Mouse (Mus musculus) naive thymus-derived CD4-positive, alpha-beta T cell, adult 2 months (primary cell): ENCODE measurements at regions not wholly inside any gene's neighbourhood (a gene's known extent, or its start where the extent isn't known, plus 50 kb on each side); places are given as distances from the start of the nearest gene placed in this dataset.
A peak's percentile ranks its signal among the peaks of the same experiment; 100 is the strongest.

ENCODE experiments used
- DNase-seq: peaks from one replicate; pipeline ENCODE4 v3.0.0-alpha.2; 2011; ENCODE audit warnings: low read depth

DNA sequence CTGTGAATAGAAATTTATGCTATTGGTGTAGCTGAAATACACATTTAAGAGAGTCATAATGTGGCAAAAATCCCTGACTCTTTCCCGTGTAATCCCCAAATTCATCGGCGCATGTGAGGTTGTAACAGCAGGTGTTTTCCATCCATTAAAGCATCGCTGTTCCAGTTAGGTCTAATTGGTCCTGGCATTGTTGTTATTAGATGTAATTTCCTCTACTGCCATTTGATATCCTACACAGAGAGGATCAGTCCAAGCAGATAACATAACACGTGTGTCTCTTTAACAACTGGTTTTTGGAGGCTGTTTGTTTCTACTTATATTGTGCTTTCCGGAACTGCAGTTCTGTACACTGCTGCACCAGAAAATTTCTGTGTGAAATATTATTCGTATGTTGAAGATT, 101.8 kb downstream of the Vgll3 start:
- DNase-seq, result no peak

DNA sequence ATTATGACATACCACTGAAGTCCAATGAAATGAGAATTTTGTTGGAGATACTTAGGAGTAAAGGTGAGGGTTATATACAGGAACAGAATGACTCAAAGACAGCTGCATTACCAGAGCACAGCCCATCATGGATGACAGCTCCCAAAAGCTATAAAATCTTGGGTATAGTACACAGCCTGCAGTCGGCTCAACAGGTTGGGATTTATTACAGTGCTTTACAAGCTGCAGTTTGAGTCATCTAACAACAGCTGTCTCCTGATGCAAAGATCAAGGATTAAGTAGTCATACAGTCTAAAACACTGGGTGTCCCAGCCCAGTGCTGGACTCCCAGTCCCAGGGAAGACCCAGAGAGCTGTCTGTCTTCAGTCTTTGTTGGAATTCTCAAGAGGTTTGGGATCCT, 110.9 kb downstream of the Vgll3 start:
- no peak for DNase-seq

DNA sequence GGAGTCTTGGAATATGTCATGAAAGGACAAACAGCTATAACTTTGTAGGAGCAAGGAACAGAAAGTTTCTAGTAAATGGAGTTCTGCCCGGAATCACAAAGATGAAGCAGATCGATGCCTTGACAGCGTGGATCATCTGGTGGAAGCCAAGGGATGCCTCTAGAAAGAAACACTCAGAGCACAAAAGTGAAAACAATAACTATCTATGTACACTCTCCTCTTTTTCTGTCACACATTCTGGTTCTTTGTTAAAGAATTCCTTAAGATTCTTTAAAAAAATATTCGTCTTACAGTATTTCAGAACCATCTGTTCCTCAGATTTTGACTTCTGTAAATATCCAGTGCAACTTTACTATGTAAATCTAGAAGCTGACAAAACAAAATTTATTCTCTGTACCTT, 148.8 kb downstream of the Vgll3 start:
- no peak for DNase-seq

DNA sequence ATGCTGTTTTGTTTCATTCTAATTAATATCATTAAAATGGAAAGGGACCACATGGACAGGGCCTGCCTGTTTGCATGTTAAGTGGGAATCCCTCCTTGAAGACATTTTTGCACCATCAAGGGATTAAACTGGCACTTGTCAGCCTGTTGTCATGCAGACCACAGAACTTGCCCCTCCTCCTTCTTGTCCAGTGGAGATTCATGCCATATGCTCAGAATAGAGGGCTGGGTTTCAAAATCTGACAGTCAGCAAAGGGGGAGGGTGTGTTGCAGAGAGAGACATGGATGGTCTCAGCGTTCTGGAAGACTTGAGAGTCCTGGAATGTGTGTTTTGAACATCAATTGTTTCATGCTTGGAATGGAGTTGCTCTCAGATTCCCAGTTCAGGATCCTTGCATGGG, 149.2 kb downstream of the Vgll3 start:
- no peak for DNase-seq

- no peak for DNase-seq
Measured at GRCm38 (mm10) chr16:65977075-65977474, 162.0 kb downstream of the Vgll3 start.

DNA sequence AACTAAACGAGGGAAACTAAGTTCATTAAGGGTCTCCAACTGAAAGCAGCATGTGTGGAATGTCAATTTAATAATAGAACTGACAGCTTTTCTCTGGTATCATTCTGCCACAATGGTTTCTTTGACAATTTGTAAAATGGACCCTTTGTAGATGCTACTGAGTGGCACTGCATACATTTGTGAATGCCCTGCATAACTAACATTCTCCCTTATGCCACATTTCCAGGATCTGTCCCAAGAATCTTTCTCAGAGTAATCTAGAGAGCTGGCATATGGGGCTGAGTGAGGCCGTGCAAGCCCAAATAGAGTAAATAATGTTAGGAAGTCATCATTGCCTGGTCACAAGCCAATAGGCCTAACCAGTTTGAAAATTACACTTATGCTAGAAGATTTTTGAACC, 172.1 kb downstream of the Vgll3 start:
- DNase-seq, result no peak

DNA sequence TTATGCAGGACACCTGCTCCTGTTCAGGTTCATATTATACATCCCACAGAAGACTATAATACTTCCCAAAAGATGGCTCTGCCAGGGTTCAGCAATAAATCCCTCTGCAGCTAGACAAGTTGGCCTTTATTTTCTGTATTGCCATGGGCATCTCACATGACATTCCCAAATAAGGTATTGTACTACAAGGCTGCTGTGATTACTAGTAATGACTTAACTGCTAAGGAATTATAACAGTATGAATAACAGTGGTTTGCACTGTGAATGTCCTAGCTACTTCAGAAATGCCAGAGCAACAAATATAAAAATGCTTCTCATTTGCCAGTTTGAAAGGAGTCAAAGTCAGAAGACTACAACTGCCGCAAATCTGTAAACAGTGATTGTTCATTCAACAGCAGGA, 184.3 kb downstream of the Vgll3 start:
- no peak for DNase-seq

DNA sequence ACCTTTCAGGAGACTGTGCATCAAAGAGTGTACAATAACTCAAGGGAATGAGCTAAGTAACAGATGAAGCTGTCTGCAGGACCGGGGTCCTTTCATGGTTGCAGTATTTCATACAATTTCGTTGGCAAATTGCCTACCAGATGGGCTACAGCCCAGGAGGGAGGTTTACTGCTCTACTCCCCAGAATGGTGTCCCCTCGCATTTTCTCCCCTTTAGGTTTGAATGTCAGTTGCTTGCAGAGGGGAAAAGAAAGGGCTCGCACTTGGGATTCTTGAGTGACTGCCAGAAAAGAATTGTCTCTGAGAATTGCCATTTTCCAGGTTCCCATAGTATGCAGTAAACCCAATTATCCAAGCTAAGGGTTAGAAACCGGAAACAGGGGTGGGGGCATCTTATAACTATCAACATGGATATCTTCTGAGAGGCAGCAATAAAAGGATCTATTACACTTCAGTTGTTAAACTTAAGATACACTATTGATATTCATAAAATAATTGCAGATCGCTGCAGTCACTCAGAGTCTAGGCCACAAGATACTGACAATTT, 185.7 kb downstream of the Vgll3 start:
- DNase-seq, result no peak

DNA sequence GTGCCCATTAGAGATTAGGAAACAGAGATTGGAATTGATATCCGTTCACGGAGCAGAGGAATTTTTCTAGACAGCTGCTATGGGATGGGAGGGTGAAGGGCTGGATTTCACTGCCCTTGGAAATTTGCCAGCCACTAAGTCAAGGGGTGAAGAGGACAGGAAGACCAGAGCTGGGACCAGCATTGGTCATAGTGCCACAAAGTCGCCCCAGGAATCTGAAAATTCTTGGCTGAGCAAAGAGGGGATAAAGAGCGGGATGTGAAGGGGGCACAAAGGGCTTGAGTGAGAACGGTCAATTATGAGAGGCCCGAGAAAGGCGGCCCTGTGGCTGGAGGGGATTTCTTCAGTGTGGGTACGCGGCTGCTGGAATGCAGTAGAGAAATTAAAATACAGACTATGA, 189.6 kb downstream of the Vgll3 start:
- no peak for DNase-seq

DNA sequence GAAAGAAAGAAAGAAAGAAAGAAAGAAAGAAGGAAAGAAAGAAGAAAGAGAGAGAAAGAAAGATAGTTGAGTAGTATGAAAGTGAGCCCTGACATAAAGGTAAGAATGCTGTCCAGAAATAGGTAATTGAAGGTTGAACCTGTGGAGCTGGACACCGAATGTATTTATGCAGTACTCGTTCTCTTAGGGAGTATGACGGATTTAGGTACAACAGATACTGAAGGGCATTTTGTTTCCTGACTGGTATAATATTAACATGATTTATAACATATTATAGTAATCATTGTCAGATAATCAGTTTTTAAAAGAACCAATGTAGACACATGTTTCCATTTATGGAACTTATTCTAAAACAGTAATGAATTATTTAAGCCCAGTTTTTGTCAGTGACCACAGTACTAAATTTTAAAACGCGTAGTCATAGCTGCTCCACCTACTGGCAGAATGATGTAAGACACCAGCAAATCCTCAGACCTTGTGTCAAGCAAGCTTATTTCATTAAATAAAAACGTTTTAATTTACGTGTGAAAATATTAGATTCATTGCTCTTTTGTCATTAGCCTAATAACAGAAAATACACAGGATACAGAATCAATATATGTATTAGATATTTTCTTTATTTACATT, 191.0 kb downstream of the Vgll3 start:
- DNase-seq, result peak; percentile 4

DNA sequence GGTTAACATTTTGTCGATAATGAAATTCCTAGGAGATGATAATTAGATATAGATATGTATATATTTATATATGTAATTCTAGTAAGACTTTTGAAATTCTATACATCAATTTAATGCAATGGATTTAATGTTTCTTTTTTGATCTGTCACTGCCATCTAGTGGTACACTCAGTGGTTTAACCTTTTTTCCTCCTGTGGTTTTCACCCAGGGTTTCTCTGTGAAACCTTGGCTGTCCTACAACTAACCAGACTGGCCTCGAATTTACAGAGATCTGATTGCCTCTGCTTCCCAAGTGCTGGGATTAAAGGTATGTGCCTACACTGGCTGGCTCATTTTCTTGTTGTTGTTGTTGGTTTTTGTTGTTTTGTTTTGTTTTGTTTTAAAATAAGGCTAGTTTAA, 198.6 kb downstream of the Vgll3 start:
- no peak for DNase-seq

DNA sequence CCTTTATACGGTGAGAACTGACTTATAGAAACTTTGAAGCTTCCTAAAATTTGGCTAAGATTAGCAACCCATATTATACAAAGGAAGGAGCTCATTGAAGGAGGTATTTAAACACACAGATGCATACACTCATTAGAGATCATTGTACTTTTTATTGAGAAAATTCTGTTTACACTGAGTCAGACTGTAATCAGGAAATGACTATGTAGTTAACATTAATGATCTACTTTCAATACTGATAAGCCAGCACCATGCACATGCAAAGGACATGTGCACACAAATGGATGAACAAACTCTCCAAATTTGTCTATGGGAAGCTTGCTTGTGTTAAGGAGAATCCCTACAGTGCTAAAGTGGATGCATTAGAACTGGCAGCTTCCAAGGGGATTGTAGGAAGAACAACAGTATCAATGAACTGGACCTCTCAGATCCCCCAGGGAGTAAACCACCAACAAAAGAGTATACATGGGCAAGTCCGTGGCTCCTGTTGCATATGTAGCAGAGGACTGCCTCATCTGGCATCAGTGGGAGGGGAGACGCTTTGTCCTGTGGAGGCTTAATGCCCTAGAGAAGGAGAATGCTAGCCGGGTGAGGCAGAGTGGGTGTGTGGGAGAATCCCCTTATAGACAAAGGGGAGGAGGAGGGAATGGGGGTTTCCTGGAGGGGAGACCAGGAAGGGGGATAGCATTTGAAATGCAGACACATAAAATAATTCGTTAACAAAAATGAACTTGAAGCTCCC, 200.0 kb downstream of the Vgll3 start:
- DNase-seq, result no peak

DNA sequence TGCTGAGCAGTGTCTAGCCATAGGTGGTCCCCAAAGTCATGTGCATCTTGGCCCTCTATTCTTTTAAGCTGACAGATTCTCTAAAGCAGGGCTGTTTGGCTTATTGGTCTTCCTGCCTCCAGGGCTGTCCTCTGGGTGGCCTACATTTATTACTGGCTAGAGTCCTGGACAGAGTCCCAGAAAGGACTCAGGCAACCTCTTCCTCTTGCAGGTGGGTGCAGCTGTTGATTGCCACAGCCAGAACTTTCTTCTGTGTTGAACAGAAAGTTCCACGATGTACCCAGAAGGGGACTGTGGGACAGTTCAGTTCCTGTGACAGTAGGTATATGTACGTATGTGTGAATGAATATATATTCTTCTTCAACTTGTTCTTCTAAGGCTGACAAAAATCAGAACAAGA, 202.0 kb downstream of the Vgll3 start:
- no peak for DNase-seq

- no peak for DNase-seq
Measured at GRCm38 (mm10) chr16:66023397-66023796, 208.3 kb downstream of the Vgll3 start.
